Mouse (Mus musculus): ENCODE data around the gene Auts2. TPM values are rescaled to one million over a fixed set of nuclear protein-coding genes. Genes with fewer than 3 reads are reported as not detected.

Auts2 gene
- polyA plus RNA-seq, 2 experiments = 38.3 to 50.8 TPM

DNA sequence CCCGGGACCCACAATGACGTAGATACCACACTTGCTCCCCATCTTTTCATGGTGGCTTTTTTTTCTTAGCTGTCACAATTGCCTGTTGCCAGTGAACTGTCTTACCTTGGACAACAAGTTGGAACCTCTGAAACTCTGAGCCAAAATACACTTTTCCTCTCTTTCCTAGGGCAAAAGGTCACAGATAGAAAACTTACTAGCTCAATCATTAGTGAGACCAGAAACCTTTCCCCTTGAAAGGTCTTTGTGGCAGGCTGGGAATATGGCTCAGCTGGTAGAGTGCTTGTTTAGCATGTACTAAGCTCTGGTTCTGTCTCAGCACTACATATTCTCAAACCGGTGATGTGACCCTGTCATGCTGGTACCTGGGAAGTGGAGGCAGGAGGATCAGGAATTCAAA lies 93.1 kb downstream of the Auts2 start:
- 96% methylated on average over 3 of the region's 3 CpGs for WGBS

DNA sequence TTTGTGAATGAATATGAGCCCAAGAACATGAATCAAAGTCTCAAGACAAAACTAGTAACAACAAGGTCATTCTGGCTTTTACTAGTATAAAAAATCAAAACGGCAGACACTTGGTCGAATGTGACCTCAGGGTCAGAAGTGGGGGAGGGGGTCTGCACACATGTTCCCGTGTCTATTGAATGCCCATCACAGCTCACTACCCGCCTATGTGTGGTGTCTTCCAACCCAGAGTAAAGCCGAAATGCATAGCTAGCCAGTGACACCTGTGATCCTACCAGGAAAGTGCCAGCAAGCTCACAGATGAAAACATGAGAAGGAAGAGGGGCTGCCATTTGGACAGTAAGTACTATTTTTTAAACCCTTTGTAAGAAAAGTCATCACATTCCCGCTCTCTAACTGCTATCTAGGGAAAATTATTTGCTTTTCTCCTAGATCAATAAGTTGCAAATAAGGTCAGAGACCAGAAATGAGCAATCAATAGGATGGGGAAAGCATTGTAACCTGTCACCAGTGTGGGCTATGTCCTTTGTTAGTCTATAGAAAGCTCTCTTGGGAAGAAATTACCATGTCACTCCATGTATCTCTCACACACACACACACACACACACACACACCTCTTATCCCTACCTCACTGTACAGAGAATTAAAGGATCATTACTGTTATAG lies 94.6 kb downstream of the Auts2 start:
- no peaks in the 10 kb centered on the region for H3K27me3 ChIP-seq (ENCODE audit: control insufficient read depth, insufficient read depth, low read length)
- no peak for TF ChIP-seq POLR2A (IDR thresholded peaks at IDR 0.05; ENCODE audit: borderline replicate concordance, extremely low read depth, insufficient read depth, insufficient read length)
- WGBS = 82% methylated on average over 6 of the region's 6 CpGs
- ATAC-seq (ENCODE audit: low FRiP score, low read depth) = no peak
- no peak overlapping the region for H3K27ac ChIP-seq (replicated peaks; ENCODE audit: low read depth, low read length)
- H3K4me2 ChIP-seq (replicated peaks; ENCODE audit: low read depth, low read length, severe bottlenecking) = no peak overlapping the region
- no peak overlapping the region for H3K4me3 ChIP-seq (replicated peaks; ENCODE audit: low read length)
- H3K9ac ChIP-seq (ENCODE audit: low read depth, low read length, severe bottlenecking) = no peak overlapping the region
- H3K9me3 ChIP-seq (ENCODE audit: control insufficient read depth, low read length) = no peaks in the 10 kb centered on the region
- no peak for DNase-seq (ENCODE audit: low spot score)
- no peaks in the 10 kb centered on the region for H3K4me1 ChIP-seq (ENCODE audit: control insufficient read depth, insufficient read depth, low read length)
- H3K36me3 ChIP-seq (ENCODE audit: control insufficient read depth, insufficient read depth, low read length) = no peaks in the 10 kb centered on the region

More for the DNA sequence above, 93.1 kb downstream of the Auts2 start:
- Histone ChIP-seq H3K9me3 (ENCODE audit: control insufficient read depth, low read length) (no peaks in the 10 kb centered on the region), H3K27me3 (ENCODE audit: control insufficient read depth, insufficient read depth, low read length) (no peaks in the 10 kb centered on the region), H3K4me1 (ENCODE audit: control insufficient read depth, insufficient read depth, low read length) (no peaks in the 10 kb centered on the region), H3K9ac (ENCODE audit: low read depth, low read length, severe bottlenecking) (no peak overlapping the region), H3K4me3 (replicated peaks; ENCODE audit: low read length) (no peak overlapping the region), H3K36me3 (ENCODE audit: control insufficient read depth, insufficient read depth, low read length) (no peaks in the 10 kb centered on the region), H3K27ac (replicated peaks; ENCODE audit: low read depth, low read length) (no peak overlapping the region), H3K4me2 (replicated peaks; ENCODE audit: low read depth, low read length, severe bottlenecking) (no peak overlapping the region)
- DNase-seq (ENCODE audit: low spot score) (no peak), ATAC-seq (ENCODE audit: low FRiP score, low read depth) (no peak)
- no peak for TF ChIP-seq POLR2A (IDR thresholded peaks at IDR 0.05; ENCODE audit: borderline replicate concordance, extremely low read depth, insufficient read depth, insufficient read length)

DNA sequence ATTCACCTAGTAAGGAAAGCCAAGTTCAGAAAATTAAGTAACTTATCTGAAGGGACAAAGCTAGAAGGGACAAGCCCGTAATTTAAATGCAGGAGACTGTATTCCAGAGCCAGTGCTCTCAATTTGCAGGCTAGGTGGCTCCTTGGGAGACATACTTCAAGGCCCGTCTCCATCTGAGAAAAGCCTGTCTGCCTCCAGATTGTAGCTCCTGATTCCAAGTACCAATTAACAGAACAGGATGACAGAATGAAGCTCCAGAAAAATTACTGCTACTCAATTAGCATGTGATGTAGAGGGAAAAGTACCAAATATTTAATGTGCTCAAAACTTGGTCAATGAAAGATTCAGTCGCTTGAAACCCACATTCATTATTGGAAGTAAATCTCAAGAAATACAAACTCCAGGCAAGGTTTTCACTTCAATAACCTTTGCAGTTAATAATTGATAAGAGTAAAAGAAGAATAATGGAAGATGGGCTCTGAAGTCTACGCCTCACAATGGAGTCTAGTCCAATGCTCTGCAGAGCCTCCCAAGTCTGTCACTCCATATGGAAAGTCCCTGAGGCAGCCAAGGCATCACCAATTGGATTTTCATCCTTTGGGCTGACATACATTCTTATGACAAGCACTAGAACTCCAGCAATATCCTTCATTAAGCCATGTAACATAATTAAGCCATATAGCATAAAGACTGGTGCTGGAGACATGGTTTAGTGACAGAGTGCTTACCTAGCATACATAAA lies 97.8 kb downstream of the Auts2 start:
- TF ChIP-seq POLR2A (IDR thresholded peaks at IDR 0.05; ENCODE audit: borderline replicate concordance, extremely low read depth, insufficient read depth, insufficient read length) = no peak
- Histone ChIP-seq H3K9ac (ENCODE audit: low read depth, low read length, severe bottlenecking) (no peak overlapping the region), H3K4me3 (replicated peaks; ENCODE audit: low read length) (no peak overlapping the region), H3K9me3 (ENCODE audit: control insufficient read depth, low read length) (no peaks in the 10 kb centered on the region), H3K4me2 (replicated peaks; ENCODE audit: low read depth, low read length, severe bottlenecking) (no peak overlapping the region), H3K4me1 (ENCODE audit: control insufficient read depth, insufficient read depth, low read length) (no peaks in the 10 kb centered on the region), H3K27ac (replicated peaks; ENCODE audit: low read depth, low read length) (no peak overlapping the region), H3K36me3 (ENCODE audit: control insufficient read depth, insufficient read depth, low read length) (no peaks in the 10 kb centered on the region), H3K27me3 (ENCODE audit: control insufficient read depth, insufficient read depth, low read length) (no peaks in the 10 kb centered on the region)
- ATAC-seq (ENCODE audit: low FRiP score, low read depth) = no peak
- WGBS = 88% methylated on average over 4 of the region's 4 CpGs
- no peak for DNase-seq (ENCODE audit: low spot score)

GRCm38 (mm10) chr5:132442948-132443347 lies 100.2 kb downstream of the Auts2 start:
- Histone ChIP-seq H3K27ac (replicated peaks; ENCODE audit: low read depth, low read length) (no peak overlapping the region), H3K4me1 (ENCODE audit: control insufficient read depth, insufficient read depth, low read length) (0 out of 2 replicates have a peak, but pooled peaks cover 2% of the 10 kb centered on the region), H3K4me2 (replicated peaks; ENCODE audit: low read depth, low read length, severe bottlenecking) (no peak overlapping the region), H3K9ac (ENCODE audit: low read depth, low read length, severe bottlenecking) (no peak overlapping the region), H3K36me3 (ENCODE audit: control insufficient read depth, insufficient read depth, low read length) (no peaks in the 10 kb centered on the region), H3K4me3 (replicated peaks; ENCODE audit: low read length) (no peak overlapping the region), H3K9me3 (ENCODE audit: control insufficient read depth, low read length) (no peaks in the 10 kb centered on the region), H3K27me3 (ENCODE audit: control insufficient read depth, insufficient read depth, low read length) (no peaks in the 10 kb centered on the region)
- DNase-seq (ENCODE audit: low spot score) (no peak), ATAC-seq (ENCODE audit: low FRiP score, low read depth) (no peak)
- TF ChIP-seq POLR2A (IDR thresholded peaks at IDR 0.05; ENCODE audit: borderline replicate concordance, extremely low read depth, insufficient read depth, insufficient read length) = no peak
- WGBS = 78% methylated on average over 4 of the region's 4 CpGs

DNA sequence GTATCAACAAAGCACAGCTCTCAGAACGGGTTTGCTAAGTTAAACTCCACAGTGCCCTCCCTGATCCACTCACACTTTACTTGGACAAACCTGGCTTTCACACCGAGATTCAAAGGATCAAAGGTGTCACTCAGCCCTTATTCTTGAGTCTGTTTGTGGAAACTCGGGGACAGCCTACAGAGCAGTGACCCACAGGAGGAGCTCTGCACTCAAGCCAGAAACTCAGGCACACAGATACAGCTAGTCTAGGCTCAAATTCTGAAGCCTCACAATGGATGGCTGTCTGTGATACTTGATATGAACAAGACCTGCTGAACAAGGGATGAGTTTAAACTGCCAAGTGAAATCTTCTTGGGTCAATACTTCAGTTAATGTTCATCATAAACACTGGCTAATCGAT lies 104.7 kb downstream of the Auts2 start:
- DNase-seq (ENCODE audit: low spot score) = no peak
- no peak overlapping the region for H3K9ac ChIP-seq (ENCODE audit: low read depth, low read length, severe bottlenecking)
- H3K36me3 ChIP-seq (ENCODE audit: control insufficient read depth, insufficient read depth, low read length) = no peaks in the 10 kb centered on the region
- no peak for TF ChIP-seq POLR2A (IDR thresholded peaks at IDR 0.05; ENCODE audit: borderline replicate concordance, extremely low read depth, insufficient read depth, insufficient read length)
- 47% methylated on average over 4 of the region's 4 CpGs for WGBS
- H3K4me2 ChIP-seq (replicated peaks; ENCODE audit: low read depth, low read length, severe bottlenecking) = no peak overlapping the region
- H3K27ac ChIP-seq (replicated peaks; ENCODE audit: low read depth, low read length) = no peak overlapping the region
- H3K4me1 ChIP-seq (ENCODE audit: control insufficient read depth, insufficient read depth, low read length) = peaks cover 12% of the 10 kb centered on the region; the same call in 1 of the 2 replicates
- no peak for ATAC-seq (ENCODE audit: low FRiP score, low read depth)
- no peaks in the 10 kb centered on the region for H3K9me3 ChIP-seq (ENCODE audit: control insufficient read depth, low read length)
- H3K4me3 ChIP-seq (replicated peaks; ENCODE audit: low read length) = no peak overlapping the region
- no peaks in the 10 kb centered on the region for H3K27me3 ChIP-seq (ENCODE audit: control insufficient read depth, insufficient read depth, low read length)

Measured in limb, embryonic 14.5 days (tissue).